Mouse (Mus musculus) myocyte (in vitro differentiated cells): ENCODE data around the gene Sult2b1. TPM values are rescaled to one million over a fixed set of nuclear protein-coding genes. Genes with fewer than 3 reads are reported as not detected.

Experiments used
- H3K27me3 ChIP-seq: one replicate; pipeline ENCODE4 v1.6.1; 2011; ENCODE audit not compliant: control insufficient read depth, insufficient read depth, insufficient read length
- H3K36me3 ChIP-seq: one replicate; pipeline ENCODE4 v1.6.1; 2011; ENCODE audit not compliant: control insufficient read depth, insufficient read depth
- H3K4me2 ChIP-seq: one replicate; pipeline ENCODE4 v1.6.1; 2011; ENCODE audit warnings: low read depth, control low read depth
- H3K4me3 ChIP-seq: one replicate; pipeline ENCODE4 v1.5.1; 2011; ENCODE audit warnings: mild to moderate bottlenecking, control low read depth, moderate library complexity
- H3K79me2 ChIP-seq: one replicate; pipeline ENCODE4 v1.6.1; 2011; ENCODE audit not compliant: control insufficient read depth, insufficient read depth
- H3ac ChIP-seq: one replicate; pipeline ENCODE4 v1.6.1; 2011; ENCODE audit not compliant: control insufficient read depth, insufficient read length
- CEBPB ChIP-seq: IDR thresholded peaks from 2 replicates; pipeline ENCODE4 v1.6.1; 2011; ENCODE audit warnings: mild to moderate bottlenecking, moderate library complexity; ENCODE audit not compliant: poor library complexity, insufficient read depth, severe bottlenecking
- E2F4 ChIP-seq: IDR thresholded peaks from one replicate; pipeline ENCODE4 v1.6.1; 2011; ENCODE audit warnings: mild to moderate bottlenecking, control low read depth, moderate library complexity; ENCODE audit not compliant: insufficient read depth
- MAX ChIP-seq: IDR thresholded peaks from one replicate; pipeline ENCODE4 v1.6.1; 2011; ENCODE audit warnings: low read depth, mild to moderate bottlenecking, control low read depth
- MYOD1 ChIP-seq, 3 experiments: IDR thresholded peaks; one replicate each; pipeline ENCODE4 v1.6.1; 2011; ENCODE audit warnings: control low read depth in 2 of 3, low read depth in 2 of 3, mild to moderate bottlenecking in 2 of 3, moderate library complexity in 1 of 3; ENCODE audit not compliant: insufficient read length in 2 of 3, control insufficient read depth in 1 of 3
- MYOG ChIP-seq, 3 experiments: IDR thresholded peaks; one replicate each; pipeline ENCODE4 v1.6.1; 2011; ENCODE audit warnings: control low read depth in 2 of 3, low read depth in 2 of 3, mild to moderate bottlenecking in 2 of 3; ENCODE audit not compliant: insufficient read length in 2 of 3, control insufficient read depth in 1 of 3, insufficient read depth in 1 of 3
- POLR2A ChIP-seq: IDR thresholded peaks from one replicate; pipeline ENCODE4 v1.6.1; 2011; ENCODE audit warnings: low read depth, mild to moderate bottlenecking, control low read depth, moderate library complexity; ENCODE audit not compliant: insufficient read length
- POLR2AphosphoS2 ChIP-seq: IDR thresholded peaks from one replicate; pipeline ENCODE4 v1.6.1; 2011; ENCODE audit warnings: low read depth, control low read depth; ENCODE audit not compliant: insufficient read length
- REST ChIP-seq: IDR thresholded peaks from one replicate; pipeline ENCODE4 v1.6.1; 2011; ENCODE audit warnings: mild to moderate bottlenecking, control low read depth, moderate library complexity; ENCODE audit not compliant: insufficient read depth, insufficient read length
- SRF ChIP-seq: IDR thresholded peaks from one replicate; pipeline ENCODE4 v1.6.1; 2011; ENCODE audit warnings: low read depth; ENCODE audit not compliant: control insufficient read depth, insufficient read length
- TCF12 ChIP-seq: IDR thresholded peaks from one replicate; pipeline ENCODE4 v1.6.1; 2011; ENCODE audit warnings: mild to moderate bottlenecking, control low read depth; ENCODE audit not compliant: poor library complexity, insufficient read depth, severe bottlenecking
- TCF3 ChIP-seq: IDR thresholded peaks from one replicate; pipeline ENCODE4 v1.6.1; 2011; ENCODE audit warnings: low read depth, control low read depth; ENCODE audit not compliant: insufficient read length
- USF1 ChIP-seq: IDR thresholded peaks from one replicate; pipeline ENCODE4 v1.6.1; 2011; ENCODE audit warnings: low read depth, mild to moderate bottlenecking, control low read depth, moderate library complexity
- polyA plus RNA-seq: library from polyadenylated mRNA; unstranded; fragments of >200 nt; fragmentation: generic; extraction: Trizol; gene quantifications from one replicate; pipeline ENCODE4 v1.2.1, GENCODE M21; 2012; ENCODE audit warnings: missing spikeins

Sult2b1 gene
- polyA plus RNA-seq, 1 experiment: 0.47 TPM

- Histone ChIP-seq H3K27me3 (no peaks in the 10 kb centered on the region), H3K36me3 (no peaks in the 10 kb centered on the region), H3ac (no peak overlapping the region), H3K79me2 (peaks cover 28% of the 10 kb centered on the region), H3K4me2 (no peak overlapping the region), H3K4me3 (no peak overlapping the region)
- TF ChIP-seq POLR2A (no peak), MYOD1 (IDR thresholded peaks at IDR 0.05; ENCODE audit: control insufficient read depth in 1 of 3, insufficient read length in 2 of 3, low read depth in 2 of 3) (no peak), REST (no peak), CEBPB (no peak), E2F4 (no peak), USF1 (no peak)
Observed at GRCm38 (mm10) chr7:45721234-45721571, 63.3 kb downstream of the Sult2b1 start.

GRCm38 (mm10) chr7:45720413-45721233 is 63.8 kb downstream of the Sult2b1 start, which contains the start of gene Fam83e:
TSS of gene Fam83e (plus strand) at chr7:45721212.
- H3K27me3 ChIP-seq: no peaks in the 10 kb centered on the region
- peaks cover 34% of the 10 kb centered on the region for H3K79me2 ChIP-seq
- H3K4me2 ChIP-seq: no peak within 1 kb of the TSS
- peak within 1 kb of the TSS; percentile 96 for H3K4me3 ChIP-seq
- no peaks in the 10 kb centered on the region for H3K36me3 ChIP-seq
- no peak within 1 kb of the TSS for H3ac ChIP-seq
- TF ChIP-seq USF1: no peak
- TF ChIP-seq TCF3: no peak
- no peak for TF ChIP-seq REST
- no peak for TF ChIP-seq SRF
- peak; percentile 25 for TF ChIP-seq POLR2AphosphoS2

- H3K36me3 ChIP-seq: no peaks in the 10 kb centered on the region
- H3ac ChIP-seq: no peak overlapping the region
- TF ChIP-seq POLR2A: no peak
- TF ChIP-seq REST: no peak
- no peak for TF ChIP-seq CEBPB
- TF ChIP-seq MAX: no peak
- peak overlapping the region; percentile 96 for H3K4me2 ChIP-seq
- peak overlapping the region; percentile 96 for H3K4me3 ChIP-seq
- H3K79me2 ChIP-seq: peaks cover 37% of the 10 kb centered on the region
- H3K27me3 ChIP-seq: no peaks in the 10 kb centered on the region
Observed at GRCm38 (mm10) chr7:45719738-45720412, 64.6 kb downstream of the Sult2b1 start.

- H3K4me2 ChIP-seq: peak overlapping the region; percentile 96
- peak overlapping the region; percentile 96 for H3K4me3 ChIP-seq
- H3ac ChIP-seq: peak overlapping the region; percentile 52
- no peaks in the 10 kb centered on the region for H3K27me3 ChIP-seq
- peaks cover 43% of the 10 kb centered on the region for H3K79me2 ChIP-seq
- TF ChIP-seq TCF12: no peak
- no peak for TF ChIP-seq MAX
- no peak for TF ChIP-seq USF1
- TF ChIP-seq REST: no peak
- no peak for TF ChIP-seq TCF3
- TF ChIP-seq POLR2AphosphoS2: no peak
- no peak for TF ChIP-seq MYOD1 (IDR thresholded peaks at IDR 0.05; ENCODE audit: control insufficient read depth in 1 of 3, insufficient read length in 2 of 3, low read depth in 2 of 3)
- no peak for TF ChIP-seq MYOG (IDR thresholded peaks at IDR 0.05; ENCODE audit: control insufficient read depth in 1 of 3, insufficient read depth in 1 of 3, insufficient read length in 2 of 3, low read depth in 2 of 3)
- TF ChIP-seq SRF: no peak
- no peak for TF ChIP-seq POLR2A
- no peak for TF ChIP-seq E2F4
- TF ChIP-seq CEBPB: no peak
- H3K36me3 ChIP-seq: no peaks in the 10 kb centered on the region
Observed at GRCm38 (mm10) chr7:45719180-45719579, 65.3 kb downstream of the Sult2b1 start.

- H3K79me2 ChIP-seq: peaks cover 48% of the 10 kb centered on the region
- no peaks in the 10 kb centered on the region for H3K36me3 ChIP-seq
- no peaks in the 10 kb centered on the region for H3K27me3 ChIP-seq
- peak overlapping the region; percentile 96 for H3K4me3 ChIP-seq
- TF ChIP-seq SRF (no peak), CEBPB (no peak), USF1 (no peak), MAX (no peak), MYOG (IDR thresholded peaks at IDR 0.05; ENCODE audit: control insufficient read depth in 1 of 3, insufficient read depth in 1 of 3, insufficient read length in 2 of 3, low read depth in 2 of 3) (no peak), REST (no peak)
- peak overlapping the region; percentile 96 for H3K4me2 ChIP-seq
- peak overlapping the region; percentile 52 for H3ac ChIP-seq
Observed at GRCm38 (mm10) chr7:45718331-45718730, 66.1 kb downstream of the Sult2b1 start.
